Mouse (Mus musculus): ENCODE results near the gene Hist1h2ae.
"Not testable (repeated sequence)": the region's sequence is repeated elsewhere in the genome, so short reads cannot be mapped to it uniquely, and the experiment has no call there.

Gene Hist1h2ae

GRCm38 (mm10) chr13:23571022-23571503, at the start of gene Hist1h2ae, which contains the start of gene Hist1h2bg:
TSS of gene Hist1h2ae (minus strand) at chr13:23571220.
TSS of gene Hist1h2bg (plus strand) at chr13:23571396.
- DNase-seq (ENCODE audit: low read depth, low spot score), result no peak

DNA sequence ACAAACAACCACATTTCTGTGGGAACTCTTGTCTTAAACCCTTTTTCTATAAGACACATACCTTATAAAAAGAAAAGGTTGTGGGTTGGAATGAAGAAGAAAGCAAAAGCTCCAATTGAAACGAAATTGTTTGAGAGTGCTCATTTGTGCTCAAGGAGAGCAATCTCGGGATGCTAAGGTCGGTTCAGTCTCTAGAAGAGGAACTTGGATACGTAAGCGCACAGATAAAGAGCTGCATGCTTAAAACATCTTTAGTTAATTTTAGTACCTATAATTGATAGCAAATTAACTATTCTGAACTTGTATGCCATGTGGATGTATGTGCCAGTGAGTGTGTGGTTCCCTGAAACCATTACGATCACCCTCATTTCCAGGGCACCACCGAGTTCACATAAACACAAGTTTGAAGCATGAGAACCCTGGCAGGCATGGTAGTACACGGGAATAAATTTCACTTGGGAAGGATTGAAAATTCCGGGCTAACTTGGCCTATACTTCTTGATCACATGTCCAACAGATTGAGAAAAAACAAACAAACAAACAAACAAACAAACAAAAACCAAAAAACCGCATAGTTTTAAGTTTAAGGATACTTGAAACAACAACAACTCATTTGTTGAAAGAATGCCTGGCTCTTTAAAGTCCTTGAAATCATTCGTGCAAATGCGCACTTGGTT, 49.2 kb upstream of the Hist1h2ae start:
- DNase-seq (ENCODE audit: low read depth, low spot score), result no peak

GRCm38 (mm10) chr13:23611638-23612037, 40.6 kb upstream of the Hist1h2ae start:
- DNase-seq (ENCODE audit: low read depth, low spot score), result no peak

DNA sequence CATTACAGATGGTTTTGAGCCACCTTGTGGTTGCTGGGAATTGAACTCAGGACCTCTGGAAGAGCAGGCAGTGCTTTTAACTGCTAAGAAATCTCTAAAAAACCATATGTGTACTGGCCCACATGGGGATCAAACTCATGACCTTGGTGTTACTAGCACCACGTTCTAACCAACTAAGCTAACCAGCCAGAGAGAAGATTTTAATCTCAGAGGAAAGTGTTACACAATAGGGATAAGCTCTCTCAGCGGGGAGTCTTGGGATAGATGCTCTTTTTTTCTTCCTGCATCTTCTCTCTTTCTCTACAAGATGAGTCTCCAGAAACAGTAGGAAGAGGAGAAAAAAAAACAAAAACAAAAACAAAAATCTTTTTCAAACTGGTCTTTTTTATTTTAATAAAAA, 39.4 kb upstream of the Hist1h2ae start:
- DNase-seq (ENCODE audit: low read depth, low spot score), result no peak

DNA sequence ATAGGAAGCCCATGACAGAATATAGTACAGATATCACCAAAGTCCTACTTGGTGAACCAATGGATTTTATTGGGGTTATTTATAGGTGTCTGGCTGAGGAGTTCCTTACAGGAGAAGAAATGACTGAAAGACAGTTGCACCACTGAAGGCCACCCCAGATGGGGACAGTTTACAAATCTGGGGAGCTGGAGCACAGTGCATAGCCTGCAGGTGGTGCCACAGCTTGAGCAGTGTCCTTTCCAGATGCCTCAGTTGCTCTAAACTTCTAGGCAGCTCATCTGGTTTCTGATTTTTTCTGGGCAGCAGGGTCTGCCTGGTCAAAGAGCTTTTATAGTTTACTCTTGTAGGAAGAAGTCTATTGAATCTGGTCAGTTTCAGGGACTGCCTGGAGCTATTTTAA, 38.8 kb upstream of the Hist1h2ae start:
- no peak for DNase-seq (ENCODE audit: low read depth, low spot score)

- DNase-seq (ENCODE audit: low read depth, low spot score), result no peak
Observed at GRCm38 (mm10) chr13:23609209-23609608, 38.2 kb upstream of the Hist1h2ae start.

DNA sequence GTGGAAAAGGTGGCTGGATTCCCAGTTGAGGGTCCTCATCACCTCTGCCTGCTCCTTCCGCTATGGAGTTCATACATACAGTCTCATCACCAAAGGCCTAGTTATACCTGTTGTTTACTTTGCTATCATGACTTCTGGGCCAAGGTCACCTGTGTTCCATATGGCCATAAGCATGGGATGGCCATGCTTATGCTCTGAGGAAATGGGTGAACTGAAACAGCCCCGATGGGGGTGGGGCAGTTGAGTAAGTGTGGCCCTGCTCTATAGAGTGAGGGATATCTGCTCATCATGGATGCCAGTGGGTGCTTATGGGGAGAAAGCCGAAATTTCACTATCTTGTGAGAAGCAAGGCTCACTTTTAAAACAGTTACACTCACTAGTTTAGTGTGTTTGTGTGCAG, 34.0 kb upstream of the Hist1h2ae start:
- DNase-seq (ENCODE audit: low read depth, low spot score), result no peak

DNA sequence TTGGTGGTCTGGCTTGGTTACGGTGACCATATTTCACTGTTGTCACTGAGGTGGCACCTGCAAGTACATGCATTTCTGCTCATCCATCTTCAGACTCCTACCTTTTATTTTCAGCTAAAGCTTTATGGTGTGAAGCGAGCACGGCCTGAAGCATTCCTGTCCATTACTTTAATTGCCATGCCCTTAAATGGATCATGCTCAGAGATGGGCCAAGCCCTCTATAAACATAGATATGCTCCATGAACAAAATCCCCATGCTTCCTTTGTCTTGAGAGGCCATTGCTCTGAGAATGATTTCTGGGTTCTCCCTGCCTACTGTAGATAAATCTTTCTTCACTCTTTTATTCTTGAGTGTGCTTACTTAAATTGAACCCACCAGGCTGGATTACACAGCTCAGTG, 33.4 kb upstream of the Hist1h2ae start:
- no peak for DNase-seq (ENCODE audit: low read depth, low spot score)

DNA sequence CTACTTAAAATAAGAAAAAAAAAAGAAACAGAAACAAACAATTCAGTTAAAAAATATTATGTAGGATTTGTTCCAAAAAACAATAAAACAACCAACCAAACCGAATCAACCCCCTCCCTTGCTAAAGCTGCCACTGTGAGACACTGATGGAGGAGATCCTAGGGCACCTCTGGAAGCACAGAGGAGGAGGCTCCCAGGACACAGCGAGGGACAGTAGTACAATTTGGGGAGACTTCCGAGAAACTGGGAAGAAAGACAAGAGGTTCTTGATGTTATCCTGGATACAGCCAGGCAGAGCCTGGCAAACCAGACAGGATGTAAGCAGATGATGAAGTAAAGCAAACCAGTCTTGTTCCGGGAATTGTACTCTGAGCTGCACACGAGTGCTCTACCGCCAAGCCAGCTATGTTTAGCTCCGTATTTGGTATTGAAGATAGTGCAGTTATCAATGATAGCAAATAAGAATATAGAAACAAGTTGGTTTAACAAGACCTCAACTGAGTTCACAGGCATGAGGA, 32.2 kb upstream of the Hist1h2ae start:
- DNase-seq (ENCODE audit: low read depth, low spot score), result no peak

- DNase-seq (ENCODE audit: low read depth, low spot score), result no peak
Observed at GRCm38 (mm10) chr13:23597957-23598356, 26.9 kb upstream of the Hist1h2ae start.

DNA sequence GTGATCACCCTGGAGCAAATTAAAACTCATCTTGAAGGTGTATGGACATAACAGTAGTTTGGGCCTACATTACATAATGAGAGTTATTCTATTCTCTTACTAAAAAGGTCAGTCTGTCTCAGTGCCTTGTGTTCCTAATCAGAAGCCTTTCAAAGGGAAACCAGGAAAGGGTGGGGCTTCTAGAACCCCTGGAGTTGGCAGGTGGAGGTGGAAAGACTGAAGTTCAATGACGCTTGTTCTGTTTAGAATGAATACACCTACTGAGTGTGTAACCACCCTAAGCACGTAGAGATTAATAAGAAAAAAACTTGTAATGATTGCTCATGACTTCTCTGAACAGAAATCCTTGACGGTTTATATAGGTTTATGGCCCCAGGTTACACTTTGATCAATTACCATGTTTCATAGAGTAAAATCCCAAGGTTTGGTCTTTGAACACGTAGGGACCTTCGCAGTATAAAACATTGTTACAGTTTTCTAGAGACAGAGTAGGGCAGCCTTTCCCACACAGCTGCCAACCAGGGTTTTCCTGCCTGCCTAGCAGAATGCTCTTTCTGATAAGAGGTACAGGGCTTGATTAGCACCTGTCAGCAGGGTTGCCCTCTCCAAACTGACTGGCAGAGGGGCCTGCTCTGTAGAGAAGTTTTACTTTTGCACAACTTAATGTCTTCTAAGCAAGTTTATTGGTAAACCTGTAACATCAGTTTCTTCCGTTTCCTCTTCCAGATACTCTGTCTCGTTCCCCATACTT, 24.8 kb upstream of the Hist1h2ae start:
- no peak for DNase-seq (ENCODE audit: low read depth, low spot score)

DNA sequence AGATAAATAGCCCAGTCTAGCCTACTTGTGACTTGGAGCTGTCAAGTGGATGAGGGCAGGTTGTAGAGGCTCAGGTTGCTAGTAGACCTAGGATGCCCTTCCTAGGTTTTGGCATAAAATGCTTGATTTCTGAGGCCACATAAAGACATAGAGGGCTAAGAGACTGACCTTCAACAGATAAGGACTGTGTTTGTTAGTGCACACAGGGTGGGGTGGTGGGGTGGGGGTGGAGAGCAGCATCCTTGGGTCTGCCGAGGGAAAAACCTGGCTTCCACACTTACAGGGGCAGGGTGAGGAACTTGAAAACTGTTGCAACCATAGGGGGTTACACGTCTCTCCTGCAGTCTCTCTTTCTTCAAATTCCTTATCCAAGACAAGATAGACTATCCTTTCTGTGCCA, 24.2 kb upstream of the Hist1h2ae start:
- DNase-seq (ENCODE audit: low read depth, low spot score), result no peak

DNA sequence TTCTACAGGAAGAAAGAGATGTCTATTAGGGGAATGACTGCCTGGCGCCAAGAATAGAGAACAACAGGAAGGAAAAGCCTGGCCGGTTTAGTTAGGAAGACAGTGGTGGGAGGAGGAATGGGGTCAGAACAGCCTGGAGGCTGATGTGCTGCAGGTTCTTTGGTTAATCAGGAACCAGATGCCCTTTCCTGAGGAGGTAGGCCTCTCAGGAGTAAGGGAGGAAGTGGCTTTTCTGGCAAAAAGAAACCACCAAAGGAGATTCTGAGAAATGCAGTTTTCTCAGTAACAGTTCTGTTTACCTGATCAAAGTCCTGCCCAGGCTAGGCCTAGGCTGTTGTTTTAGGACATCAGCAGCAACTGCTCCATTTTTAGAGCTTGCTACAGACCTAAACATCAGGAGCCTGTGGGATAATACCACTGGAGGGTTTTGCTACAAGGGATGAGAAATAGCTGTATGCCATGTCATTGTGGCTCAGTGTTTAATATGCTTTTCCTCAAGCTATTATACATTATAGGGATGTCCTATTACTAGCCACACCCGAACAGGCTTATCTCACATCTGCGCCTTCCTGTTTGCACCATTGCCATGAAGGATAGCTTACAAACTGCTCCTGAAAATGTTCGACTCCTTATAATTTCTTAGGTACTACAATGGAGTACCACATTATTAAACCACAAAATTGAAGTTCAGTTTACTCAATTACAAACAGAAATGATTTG, 22.2 kb upstream of the Hist1h2ae start:
- DNase-seq (ENCODE audit: low read depth, low spot score), result no peak

DNA sequence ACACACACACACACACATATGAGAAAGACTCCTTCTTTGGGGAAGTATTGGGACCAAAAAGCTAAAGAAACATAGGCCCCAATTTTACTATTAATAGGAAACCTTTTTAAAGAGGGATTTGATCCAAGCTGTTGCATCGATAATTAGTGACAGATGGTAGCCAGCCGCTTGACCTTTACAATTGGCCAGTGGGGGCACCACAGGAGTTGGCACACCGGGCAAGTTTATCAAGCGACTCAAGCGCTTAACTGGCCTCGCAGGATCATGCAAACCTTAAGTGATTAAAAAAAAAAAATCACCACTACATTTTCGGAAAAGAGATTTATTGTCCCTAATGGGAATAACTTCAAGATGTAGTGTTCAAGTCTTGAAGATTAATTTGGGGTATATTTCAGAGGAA, 21.6 kb upstream of the Hist1h2ae start:
- no peak for DNase-seq (ENCODE audit: low read depth, low spot score)

DNA sequence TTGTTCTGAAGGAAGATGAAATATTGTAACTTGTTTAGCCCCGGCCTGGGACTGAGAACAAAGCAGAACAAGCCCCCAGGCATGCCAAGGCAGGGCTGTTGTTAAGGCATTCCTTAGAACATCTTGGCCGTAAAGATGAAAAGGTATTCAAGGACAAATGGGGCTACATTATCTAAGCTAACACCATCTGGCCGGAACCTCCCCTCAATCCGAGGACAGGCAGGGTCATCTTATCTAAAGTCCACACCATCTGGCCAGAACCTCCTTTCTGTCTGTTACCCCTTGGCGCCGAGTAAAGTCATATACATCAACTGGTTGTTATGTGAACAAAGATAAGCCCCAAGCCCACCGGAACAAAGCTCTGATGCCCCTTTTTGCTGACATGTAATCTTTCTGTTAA, 20.9 kb upstream of the Hist1h2ae start:
- not testable (repeated sequence) for DNase-seq (ENCODE audit: low read depth, low spot score)

GRCm38 (mm10) chr13:23591206-23591605, 20.2 kb upstream of the Hist1h2ae start:
- DNase-seq (ENCODE audit: low read depth, low spot score), result no peak

GRCm38 (mm10) chr13:23586940-23587225, 15.9 kb upstream of the Hist1h2ae start:
- no peak for DNase-seq (ENCODE audit: low read depth, low spot score)

DNA sequence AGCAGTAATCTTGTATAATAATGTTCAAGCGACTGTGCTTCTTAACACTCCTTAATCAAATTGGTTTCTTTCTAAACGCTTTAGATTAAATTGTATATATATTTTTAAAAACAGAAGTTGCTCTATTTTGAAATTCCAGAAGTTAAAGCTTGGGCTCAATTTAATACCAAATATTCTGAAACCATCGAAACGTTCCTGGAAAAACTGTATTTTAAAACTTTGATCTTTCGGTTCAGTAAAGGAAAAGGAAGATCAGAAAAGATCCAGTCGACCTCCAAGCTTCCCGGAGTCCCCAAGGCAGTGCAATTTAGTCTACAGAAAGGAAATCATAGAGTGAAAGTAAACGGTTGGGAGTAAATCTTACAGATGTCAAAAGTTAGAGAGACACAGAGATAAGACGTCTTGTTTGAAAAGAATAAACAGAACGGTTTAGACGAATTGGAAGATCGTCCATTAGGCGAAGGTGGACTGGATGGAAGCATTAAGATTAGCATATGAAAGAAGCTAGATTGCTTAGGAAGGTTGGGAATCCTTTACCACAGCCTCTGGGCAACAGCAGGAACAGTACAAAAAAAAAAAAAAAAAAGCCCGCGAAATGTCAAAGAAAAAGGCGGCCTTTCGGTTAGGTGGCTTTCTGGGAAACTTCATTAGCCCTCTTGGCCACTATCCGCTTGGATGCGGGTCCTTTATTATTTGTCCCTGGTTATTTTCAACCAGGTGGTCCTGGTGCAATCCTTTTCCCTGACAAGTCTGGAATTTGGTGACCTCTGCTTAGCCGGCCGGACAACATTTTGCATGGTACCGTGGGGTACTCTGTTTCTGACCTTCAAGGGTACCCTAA, 15.3 kb upstream of the Hist1h2ae start:
- no peak for DNase-seq (ENCODE audit: low read depth, low spot score)

- not testable (repeated sequence) for DNase-seq (ENCODE audit: low read depth, low spot score)
Observed at GRCm38 (mm10) chr13:23585442-23586098, 14.6 kb upstream of the Hist1h2ae start.

GRCm38 (mm10) chr13:23585029-23585441, 14.0 kb upstream of the Hist1h2ae start:
- DNase-seq (ENCODE audit: low read depth, low spot score), result no peak

DNA sequence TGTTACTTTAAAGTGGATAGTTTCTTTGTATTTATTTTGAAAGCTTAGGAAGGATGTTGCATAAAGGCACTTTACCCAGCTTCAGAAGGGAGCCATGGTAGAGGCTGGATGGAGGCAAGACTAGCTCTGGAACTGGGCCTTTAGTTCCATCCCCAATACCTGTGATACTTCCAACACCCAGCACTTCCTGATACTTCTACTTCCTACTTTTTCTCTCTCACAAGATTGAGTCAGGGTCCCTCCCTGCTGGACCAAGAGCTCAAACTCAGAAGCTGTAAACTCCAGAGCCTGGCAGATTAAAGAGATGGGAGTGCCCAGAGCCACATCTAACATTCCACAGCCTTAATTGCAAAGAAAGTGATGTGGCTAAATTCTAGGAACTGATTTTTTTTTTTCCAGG, 13.3 kb upstream of the Hist1h2ae start:
- DNase-seq (ENCODE audit: low read depth, low spot score), result no peak
